Mouse (Mus musculus) urinary bladder, postnatal 25 days (tissue): Measurements from ENCODE around the gene Gpatch8.

Experiments
- DNase-seq: peaks from one replicate; pipeline ENCODE4 v3.0.0; 2022; ENCODE audit warnings: low spot score

Gpatch8 gene

GRCm38 (mm10) chr11:102556031-102556715 is at the start of gene Gpatch8:
Gpatch8 (minus strand) TSS chr11:102556392.
- peak; percentile 91 for DNase-seq

GRCm38 (mm10) chr11:102604777-102605552 is 48.8 kb upstream of the Gpatch8 start:
- DNase-seq = peak; percentile 29

GRCm38 (mm10) chr11:102604010-102604584 is 47.9 kb upstream of the Gpatch8 start, which contains the start of gene Fzd2:
Fzd2 (plus strand) TSS chr11:102604396.
- DNase-seq = peak; percentile 69

- DNase-seq = peak; percentile 58
These were observed 47.3 kb upstream of the Gpatch8 start for GRCm38 (mm10) chr11:102603496-102603850.

GRCm38 (mm10) chr11:102602816-102603495 is 46.8 kb upstream of the Gpatch8 start:
- no peak for DNase-seq

- no peak for DNase-seq
These were observed 43.7 kb upstream of the Gpatch8 start for GRCm38 (mm10) chr11:102599912-102600311.

- DNase-seq = no peak
These were observed 39.2 kb upstream of the Gpatch8 start for GRCm38 (mm10) chr11:102595341-102595820.

- DNase-seq = no peak
These were observed 31.4 kb upstream of the Gpatch8 start for GRCm38 (mm10) chr11:102587554-102587953.

GRCm38 (mm10) chr11:102586445-102587130 is 30.4 kb upstream of the Gpatch8 start:
- no peak for DNase-seq

GRCm38 (mm10) chr11:102582736-102583135 is 26.5 kb upstream of the Gpatch8 start:
- no peak for DNase-seq

GRCm38 (mm10) chr11:102582016-102582610 is 25.9 kb upstream of the Gpatch8 start:
- DNase-seq = no peak

- DNase-seq = no peak
These were observed 25.3 kb upstream of the Gpatch8 start for GRCm38 (mm10) chr11:102581281-102582015.

GRCm38 (mm10) chr11:102580034-102580330 is 23.8 kb upstream of the Gpatch8 start:
- DNase-seq = no peak

GRCm38 (mm10) chr11:102579165-102580033 is 23.2 kb upstream of the Gpatch8 start, which contains the start of gene Gm11627:
Gm11627 (minus strand) TSS chr11:102579461.
- DNase-seq = no peak

GRCm38 (mm10) chr11:102578341-102579118 is 22.3 kb upstream of the Gpatch8 start:
- peak; percentile 91 for DNase-seq

- DNase-seq = no peak
These were observed 20.0 kb upstream of the Gpatch8 start for GRCm38 (mm10) chr11:102576050-102576754.

- DNase-seq = no peak
These were observed 18.8 kb upstream of the Gpatch8 start for GRCm38 (mm10) chr11:102575034-102575433.
